Mouse (Mus musculus): Measurements from ENCODE around the gene Mapk14.

GRCm38 (mm10) chr17:28683601-28684000 lies 7.5 kb upstream of the Mapk14 start:
- TF ChIP-seq MAX (IDR thresholded peaks at IDR 0.05) (no peak), MYOG (IDR thresholded peaks at IDR 0.05; ENCODE audit: control insufficient read depth, extremely low read depth, insufficient read length) (no peak), CTCF (IDR thresholded peaks at IDR 0.05; ENCODE audit: control insufficient read depth, insufficient read depth, insufficient read length) (no peak), FOSL1 (IDR thresholded peaks at IDR 0.05; ENCODE audit: insufficient read depth, low read length, poor library complexity, severe bottlenecking) (no peak)

Measured in C2C12 (cell line).